Mouse (Mus musculus): ENCODE measurements at regions not wholly inside any gene's neighbourhood (a gene's known extent, or its start where the extent isn't known, plus 50 kb on each side); places are given as distances from the start of the nearest gene placed in this dataset.

DNA sequence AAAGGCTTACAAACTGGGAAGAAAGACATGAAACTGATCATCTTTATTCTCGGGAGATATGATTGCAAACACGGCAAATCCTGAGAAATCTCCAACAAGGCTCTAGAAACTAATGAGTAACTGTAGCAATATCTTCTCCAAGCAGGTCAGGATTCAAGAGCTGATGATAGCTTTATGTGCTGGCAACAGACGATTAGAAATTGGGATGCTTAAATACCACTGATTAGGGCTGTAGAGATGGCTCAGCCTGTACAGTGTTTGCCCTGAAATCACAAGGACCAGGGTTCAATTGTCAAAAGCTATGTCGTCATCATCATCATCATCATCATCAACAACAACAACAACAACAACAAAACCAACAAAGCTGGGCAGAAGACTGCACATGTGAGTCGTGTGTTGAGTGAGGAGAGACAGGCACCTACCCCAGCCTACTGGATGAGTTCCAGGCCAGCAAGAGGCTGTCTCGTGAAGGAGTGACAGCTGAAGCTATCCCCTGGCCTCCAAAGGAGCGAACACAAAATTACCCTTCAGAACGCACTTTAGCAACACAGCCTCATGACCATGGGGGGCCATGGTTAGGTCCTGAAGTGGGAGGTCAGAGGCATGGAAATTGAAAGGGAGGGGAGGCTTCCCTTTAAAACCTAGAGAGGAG is 225.0 kb downstream of the Tex36 start:
- DNase-seq (ENCODE audit: low spot score): no peak

DNA sequence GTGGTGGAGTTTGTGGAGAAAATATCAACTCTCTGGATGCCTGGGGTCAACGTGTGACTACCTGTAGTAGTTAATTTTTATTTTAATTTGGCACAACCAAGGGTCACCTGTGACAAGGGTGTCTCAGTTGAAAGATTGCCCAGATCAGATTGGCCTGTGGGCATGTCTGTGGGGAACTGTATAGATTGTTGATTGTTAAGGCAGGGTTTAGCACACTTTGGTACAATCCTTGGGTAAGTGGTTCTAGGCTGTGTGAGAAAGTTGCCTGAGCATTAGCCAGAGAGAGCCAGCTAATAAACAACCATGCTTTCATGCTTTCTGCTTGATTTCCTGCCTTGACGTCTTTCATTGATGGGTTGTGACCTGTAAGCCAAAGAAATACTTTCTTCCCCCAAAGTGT is 229.3 kb downstream of the Tex36 start:
- no peak for DNase-seq (ENCODE audit: low spot score)

DNA sequence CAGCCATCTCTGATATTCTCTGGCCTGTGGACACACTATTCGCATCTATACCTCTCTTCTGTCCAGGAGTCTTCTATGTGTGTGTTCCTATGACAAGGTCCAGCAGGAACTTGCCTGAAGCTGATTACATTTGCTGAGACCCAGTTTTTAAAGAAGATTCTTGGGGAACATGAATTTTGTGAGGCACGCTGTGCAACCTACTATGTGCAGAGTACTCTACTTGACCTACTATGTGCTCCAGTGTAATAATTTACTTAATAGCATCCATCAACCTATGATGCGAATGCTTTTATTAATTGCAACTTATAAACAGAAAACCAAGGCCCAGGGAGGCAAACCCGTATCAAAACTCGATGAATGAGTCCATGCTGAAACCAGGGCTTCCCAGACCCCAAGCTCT is 231.4 kb downstream of the Tex36 start:
- no peak for DNase-seq (ENCODE audit: low spot score)

DNA sequence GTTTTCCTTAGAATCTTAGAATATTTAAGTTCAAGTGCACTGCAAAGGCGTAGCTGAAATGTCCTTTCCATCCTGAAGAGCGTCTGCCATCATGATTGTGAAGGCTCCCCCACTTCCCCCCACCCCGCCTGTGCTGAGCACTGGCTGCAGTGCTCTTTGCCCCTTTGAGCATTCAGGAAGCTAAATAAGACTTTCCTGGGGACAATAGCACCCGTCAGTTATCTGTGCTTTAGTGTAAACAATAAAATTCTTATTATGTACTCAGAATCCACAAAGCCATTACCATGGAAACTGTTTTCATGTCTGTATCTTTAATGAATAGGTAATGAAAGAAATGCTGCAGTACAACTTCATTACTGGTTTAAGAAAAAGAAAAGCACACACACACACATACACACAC is 237.4 kb downstream of the Tex36 start:
- DNase-seq (ENCODE audit: low spot score): no peak

DNA sequence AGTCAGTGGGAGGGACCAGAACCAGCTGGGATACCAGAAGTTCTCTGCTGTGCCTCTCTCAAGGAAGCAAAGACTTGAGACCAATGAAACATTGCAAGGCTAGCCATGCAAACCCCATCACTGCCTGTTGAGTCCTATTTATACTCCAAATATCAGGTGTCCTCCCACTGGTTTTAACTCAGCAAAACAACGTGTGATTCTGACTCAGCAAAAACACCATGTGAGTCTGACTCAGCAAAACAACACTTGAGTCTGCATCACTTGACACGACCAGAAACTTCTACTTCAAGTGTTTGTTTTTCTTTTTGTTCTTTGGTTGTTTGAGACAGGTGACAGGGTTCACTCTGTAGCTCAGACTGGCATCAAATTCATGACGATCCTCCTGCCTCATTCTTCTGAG is 204.6 kb upstream of the Ctbp2 start:
- DNase-seq (ENCODE audit: low spot score): peak; percentile 2

DNA sequence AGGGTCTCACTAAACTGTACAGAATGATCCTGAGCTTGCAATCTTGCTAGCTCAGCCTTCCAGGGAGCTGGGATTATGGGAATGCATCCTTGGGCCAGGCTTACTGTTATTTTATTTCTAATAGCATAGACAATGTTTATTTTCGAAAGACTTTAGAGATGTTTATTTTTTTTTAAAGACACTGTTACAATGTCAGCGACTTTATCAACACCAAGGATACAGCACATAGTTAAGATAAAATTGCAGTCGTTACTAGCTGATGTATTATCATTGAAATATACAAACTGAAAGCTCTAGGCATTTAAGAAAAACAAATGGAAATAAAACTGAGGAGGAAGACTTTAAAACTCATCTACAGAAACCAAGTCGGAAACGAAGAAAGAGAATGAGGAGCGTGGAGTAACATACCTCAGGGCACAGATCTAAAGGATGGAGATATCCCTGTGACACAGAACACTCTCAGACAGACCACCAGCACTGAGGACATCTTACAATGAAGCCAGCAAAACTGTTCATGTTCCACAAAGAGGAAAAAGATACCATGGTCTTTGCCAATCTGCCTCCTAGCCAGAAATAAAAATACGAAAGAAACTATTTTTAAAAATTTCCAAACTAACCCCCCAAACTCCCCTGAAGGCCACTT is 201.5 kb upstream of the Ctbp2 start:
- no peak for DNase-seq (ENCODE audit: low spot score)

DNA sequence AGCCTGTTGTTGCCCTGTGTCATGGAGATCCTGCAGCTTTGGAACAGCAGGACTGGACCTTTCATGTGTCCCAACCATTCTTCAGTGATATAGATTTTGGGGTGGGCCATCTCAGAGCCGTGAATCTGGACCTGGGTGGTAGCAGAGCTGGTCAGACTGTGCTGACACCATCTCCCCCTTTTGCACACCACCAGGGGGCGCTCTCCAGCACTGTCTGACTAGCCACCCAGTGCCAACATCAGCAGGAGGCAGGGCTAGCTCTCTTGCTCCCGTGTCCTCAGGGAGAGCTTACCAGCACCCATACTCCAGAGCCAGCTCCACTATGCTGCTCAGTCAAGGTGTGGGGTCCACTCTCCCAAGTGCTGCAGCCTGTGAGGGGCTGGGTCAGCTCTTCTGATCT is 199.8 kb upstream of the Ctbp2 start:
- no peak for DNase-seq (ENCODE audit: low spot score)

DNA sequence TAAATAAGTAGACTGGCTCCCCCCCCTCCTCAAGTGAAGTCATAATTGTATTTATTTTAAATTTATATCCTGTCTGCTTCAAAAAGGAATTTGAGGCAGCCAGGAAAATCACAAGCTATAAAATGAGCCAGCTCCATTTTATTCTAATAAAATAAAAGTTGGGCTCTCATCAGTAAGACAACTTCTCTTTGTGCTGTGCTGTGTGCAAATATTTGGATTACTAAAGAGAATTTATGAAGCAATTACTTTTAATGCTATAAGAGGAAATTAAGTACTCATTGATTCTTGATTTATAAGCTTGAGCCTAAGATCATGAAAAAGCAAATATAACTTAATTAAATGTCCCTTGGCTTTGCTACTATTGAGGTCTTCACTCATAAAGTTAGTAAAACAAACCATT is 193.4 kb upstream of the Ctbp2 start:
- DNase-seq (ENCODE audit: low spot score): no peak

DNA sequence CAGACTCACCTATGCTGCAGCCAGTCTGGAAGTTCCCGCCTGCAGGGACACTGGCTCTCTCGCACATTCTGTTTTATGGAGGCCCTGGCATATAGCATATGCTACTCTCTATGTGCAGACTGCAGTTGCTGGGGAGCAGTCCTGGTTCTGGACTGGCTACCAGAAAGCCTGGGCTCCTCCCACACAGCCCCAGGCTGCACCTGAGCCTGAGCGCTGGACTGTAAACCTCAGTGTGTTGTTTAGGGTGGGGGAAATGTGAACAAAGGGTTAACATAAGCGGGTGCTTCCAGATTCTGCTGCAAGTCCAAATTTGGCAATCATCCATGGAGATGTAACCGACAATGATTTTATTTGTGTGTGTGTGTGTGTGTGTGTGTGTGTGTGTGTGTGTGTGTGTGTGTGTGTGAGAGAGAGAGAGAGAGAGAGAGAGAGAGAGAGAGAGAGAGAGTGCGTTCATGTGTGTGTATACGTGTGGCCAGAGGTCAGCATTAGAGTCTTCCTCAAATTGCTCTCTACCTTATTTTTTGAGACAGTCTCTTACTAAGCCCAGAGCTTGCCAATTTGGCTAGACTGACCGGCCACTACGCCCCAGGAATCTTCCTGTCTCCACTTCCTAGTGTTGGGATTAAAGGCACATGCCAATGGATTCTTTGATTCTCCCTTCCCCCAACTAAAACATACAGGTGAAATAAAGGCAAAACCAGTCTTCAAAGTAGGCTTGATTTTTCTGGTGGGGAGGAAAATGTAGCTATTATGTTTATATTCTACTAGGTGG is 192.7 kb upstream of the Ctbp2 start:
- no peak for DNase-seq (ENCODE audit: low spot score)

DNA sequence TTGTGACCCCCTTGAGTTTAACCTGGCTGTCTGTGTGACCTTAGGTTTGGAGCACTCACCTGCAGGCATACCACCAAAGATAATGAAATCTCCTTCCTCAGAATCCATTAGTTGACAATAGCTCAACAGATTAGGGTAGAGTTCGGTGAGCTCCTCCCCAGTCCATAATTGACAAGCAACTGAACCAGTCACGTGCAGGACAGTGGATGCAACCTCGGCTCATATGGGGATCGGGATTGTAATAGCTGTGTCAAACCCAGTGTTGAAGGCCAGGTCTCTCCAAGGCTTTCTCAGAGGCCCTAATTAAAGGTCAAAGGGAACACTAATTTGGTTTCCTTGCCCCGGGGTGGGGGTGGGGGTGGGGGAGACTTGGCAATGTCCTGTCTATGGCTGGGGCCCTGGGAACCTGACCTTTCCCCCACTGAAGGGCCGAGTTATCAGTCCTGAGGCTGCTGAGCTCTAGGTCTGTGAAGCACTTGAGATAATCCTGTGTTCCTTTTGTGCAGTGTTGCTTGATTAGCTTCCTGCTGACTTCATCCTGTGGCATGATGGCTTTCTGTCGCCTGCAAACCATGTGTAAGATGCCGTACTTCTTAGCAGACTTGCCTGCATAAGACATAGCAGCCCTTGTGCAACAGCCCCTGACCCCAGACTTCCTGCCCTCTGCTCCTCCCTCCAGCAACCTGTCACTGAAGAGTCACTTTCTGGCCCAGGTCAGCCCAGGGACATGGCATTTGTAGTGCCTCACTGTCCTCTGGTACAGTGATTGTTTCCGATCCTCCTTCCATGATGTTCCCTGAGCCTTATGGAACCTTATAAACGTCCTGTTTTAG is 191.3 kb upstream of the Ctbp2 start:
- no peak for DNase-seq (ENCODE audit: low spot score)

DNA sequence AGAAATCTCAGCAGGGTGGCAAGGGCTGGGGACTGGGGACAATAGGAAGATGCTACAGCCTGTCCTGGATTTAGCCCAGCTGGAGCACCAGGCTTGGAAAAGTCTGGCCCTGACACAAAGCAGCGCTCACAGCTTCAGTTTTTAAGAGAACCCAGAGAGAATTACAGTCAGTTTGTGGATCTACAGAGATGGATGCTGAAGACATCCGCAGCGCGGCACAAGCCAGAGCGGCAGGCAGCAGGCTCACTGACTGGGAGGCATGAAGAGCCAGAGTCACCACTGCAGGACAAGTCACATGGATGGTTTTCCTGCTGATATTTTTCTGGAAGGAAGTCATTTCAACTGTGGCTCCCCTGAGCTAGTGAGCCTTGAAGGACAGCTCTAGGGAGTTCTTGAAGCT is 189.0 kb upstream of the Ctbp2 start:
- no peak for DNase-seq (ENCODE audit: low spot score)

DNA sequence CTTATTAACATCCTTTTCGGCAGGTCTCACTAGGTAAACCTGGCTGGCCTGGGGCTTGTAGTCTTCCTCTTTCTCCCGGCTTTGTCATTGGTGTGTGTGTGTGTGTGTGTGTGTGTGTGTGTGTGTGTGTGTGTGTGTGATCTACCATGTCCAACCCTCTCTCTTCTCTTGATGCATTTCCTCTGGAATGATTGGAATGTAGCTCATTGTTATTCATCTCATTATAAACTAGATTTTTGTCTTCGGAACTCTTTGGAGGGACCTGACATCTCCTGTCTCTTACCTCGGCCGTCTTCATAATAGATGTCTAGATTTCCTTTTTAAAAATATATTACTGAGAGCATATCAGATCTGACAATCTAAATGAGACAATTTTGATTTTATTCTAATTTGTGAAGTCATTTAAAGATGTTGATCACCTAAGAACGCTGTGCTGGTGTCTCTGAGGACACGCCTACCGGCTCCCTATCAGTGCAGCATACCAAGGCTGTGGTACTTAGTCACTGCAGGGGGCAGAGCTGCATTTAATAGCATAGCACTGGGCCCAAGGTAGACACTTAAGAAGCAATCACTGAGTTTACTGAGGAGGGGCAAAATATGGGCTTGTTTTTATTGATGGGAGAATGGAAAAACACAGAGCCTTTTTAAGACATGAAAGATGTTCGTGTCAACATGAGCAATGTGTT is 187.1 kb upstream of the Ctbp2 start:
- no peak for DNase-seq (ENCODE audit: low spot score)

DNA sequence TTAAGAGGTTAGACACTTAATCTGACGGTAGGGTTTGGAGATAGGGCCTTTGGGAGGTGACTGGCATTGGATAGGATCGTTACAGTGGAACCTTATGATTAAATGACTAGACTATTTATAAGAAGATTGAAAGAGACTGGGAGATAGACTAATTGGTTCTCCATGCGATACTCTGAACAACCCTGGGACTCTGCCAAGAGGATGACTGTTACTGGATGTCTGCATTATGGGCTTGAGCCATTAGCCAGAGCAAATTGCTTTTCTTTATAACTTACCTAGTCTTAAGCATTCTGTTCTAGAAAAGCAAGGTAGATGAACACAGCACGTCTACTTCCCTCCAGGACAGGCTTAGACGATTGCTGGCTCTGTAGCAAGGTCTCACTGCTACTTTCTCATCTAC is 180.3 kb upstream of the Ctbp2 start:
- DNase-seq (ENCODE audit: low spot score): no peak

DNA sequence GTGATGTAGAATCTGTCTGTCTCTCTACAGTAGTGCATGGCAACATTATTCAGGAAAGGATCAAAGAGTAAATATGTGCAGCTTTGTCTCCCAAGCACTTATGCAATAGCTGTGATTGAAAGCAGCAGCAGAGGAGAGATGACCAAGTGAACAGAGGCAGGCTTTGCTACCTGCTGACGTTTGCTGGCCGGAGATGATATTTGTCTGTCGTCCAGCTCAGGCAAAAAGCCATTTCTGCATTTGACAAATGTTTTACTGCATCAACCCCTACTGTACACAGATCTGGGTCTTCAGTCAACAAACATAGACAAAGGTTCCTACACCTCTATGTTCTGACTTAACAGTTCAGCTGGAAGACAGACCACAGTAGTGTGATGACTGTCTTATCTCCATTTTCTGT is 166.3 kb upstream of the Ctbp2 start:
- DNase-seq (ENCODE audit: low spot score): no peak

DNA sequence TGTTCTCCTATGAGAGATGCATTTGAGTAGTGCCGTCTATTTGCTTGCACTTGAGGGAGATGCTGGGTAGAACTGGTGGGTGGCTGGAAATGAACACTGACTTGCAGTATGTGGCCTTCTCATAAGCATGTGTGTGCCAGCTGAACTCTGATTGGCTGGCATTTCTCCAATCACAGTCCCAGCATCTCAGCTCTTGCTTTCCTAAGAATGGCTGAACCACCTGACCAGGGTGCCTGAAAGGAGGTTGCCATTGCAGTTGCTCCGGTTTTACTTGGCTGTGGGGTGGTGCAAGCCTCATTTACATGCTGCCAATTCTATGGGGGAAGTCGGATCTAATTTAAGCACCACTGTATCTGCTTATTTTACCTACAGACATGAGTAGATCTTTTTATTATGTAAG is 164.1 kb upstream of the Ctbp2 start:
- no peak for DNase-seq (ENCODE audit: low spot score)

DNA sequence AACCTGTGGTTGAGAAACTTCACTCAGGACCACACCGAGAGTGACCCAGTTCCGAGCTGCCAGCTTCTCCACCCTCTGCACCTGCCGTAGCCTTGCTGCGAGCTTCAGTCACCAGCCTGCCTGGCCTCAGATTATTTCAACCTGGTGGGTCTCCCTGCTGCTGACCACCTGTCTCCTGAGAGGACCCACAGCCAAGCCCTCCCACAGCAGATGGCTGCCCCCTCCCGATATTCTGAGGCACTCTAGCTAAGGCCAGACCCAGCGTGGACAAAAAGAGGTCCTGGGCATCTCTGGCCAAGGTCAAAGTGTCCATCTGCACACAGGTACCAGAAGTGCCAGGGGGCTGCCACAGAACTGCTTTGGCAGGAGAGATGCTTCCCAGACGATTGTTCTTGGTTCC is 162.7 kb upstream of the Ctbp2 start:
- DNase-seq (ENCODE audit: low spot score): no peak

DNA sequence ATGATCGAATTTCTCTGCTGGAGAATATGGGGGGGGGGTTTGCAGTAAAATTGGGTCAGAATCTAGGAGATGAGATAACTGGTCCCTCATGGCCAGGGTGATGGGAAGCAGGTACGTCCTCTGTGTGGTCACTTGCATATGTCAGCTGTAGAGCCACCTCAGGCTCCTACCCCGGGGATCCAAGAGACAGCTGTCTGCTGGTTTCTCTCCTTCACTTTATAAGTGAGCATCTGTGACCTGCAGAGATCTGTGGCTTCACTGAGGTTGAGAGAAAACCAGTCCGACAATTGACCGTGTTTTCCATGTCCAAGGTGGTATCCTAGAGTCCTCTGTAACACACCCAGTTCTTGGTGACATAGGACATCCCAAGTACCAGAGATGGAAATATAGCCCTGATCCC is 162.1 kb upstream of the Ctbp2 start:
- DNase-seq (ENCODE audit: low spot score): no peak

DNA sequence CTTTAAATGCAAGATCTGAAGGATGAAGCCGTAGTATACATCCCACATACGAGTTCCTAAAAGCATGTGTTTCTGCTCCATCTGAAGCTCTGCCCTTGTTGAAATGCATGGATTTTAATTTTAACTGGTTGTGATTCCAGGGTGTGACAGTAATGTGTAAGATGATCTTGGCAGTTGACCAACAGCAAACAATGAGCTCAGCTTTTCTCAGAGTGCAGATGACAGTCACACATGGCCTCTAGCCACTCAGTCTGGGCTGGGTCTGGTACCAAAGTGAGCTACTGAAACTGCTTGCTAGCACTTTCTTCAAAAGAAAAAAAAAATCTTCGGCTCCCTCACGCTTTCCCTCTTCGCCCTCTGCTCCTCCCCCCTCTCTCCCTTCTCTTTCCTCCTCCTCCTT is 138.0 kb upstream of the Ctbp2 start:
- no peak for DNase-seq (ENCODE audit: low spot score)

DNA sequence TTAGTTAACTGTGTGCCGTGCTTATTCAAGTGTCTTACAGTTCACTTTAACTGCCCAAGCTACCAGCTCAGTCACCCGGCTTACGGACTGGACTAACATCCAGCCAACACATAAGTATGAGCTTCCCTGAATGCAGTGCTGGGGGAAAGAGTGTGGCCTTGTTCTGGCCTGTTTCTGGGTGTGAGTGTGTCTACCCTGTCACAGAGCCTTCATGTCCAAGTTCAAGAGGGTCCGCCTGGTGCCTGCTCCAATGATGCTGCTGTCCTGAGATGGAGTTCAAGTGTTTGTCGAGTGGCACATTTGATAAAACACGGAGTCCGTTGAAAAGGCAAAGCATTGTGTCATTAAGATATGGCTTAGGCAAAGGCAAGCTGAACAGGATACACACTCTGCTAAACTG is 135.0 kb upstream of the Ctbp2 start:
- no peak for DNase-seq (ENCODE audit: low spot score)

DNA sequence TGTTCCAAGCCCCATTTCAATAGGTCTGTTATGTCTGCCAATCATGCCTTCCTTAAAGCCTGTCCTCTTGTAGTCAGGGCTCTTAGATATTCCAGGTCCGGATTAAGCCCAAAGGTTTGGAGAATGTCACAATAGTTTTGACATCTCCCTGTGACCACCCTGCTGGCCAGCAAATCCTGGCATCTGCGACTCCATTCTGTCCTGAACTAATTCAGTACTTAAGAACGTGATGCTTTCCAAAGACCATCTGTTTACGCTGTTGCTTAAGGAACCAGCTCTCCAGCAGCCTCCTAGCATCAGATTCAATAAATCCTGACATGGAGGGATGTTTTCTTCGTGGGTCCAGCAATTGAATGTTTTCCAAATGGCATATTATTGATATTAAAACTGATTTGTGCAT is 132.7 kb upstream of the Ctbp2 start:
- no peak for DNase-seq (ENCODE audit: low spot score)

DNA sequence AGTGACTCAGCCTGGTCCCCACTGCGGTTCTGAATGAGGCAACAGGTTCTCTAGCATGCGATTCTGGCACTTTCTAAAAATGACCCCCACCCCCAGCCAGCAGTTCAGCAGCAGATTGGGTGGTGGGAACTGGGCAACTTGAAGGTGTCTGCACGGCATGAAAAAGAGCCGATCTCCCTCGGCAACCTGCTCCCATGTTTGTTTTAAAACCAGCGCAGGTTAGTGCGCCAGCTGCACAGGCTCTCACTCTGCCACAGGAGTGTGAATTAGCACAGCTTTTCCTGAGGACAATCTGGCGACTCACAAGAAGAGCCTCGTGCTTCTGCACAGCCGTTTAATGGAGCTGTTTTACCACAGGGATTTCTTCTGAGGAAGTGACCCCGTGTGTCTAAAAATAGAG is 120.4 kb upstream of the Ctbp2 start:
- DNase-seq (ENCODE audit: low spot score): no peak

DNA sequence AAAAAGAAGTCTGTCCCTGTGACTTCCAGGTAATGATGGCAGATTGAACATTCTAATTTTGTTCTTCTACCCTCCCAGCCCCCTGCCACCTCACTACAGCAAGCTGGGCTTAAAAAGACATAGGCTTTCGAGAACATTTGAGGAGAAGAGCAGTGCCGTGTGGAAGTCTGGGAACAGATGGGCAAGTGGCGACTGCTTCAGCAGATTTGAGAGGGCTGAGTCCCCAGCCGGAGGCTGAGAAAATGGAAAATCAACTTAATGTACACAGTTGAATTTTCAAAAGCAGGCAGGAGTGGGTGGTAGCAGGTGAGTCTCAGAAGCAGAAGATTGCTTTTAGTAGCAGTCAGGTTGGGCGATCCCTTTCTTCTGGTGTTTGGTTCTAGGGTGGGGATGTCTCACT is 110.2 kb upstream of the Ctbp2 start:
- no peak for DNase-seq (ENCODE audit: low spot score)
